13 mouse cellular contexts compared by ENCODE assay signal in genomic region chr12:16876667-16877066, GRCm38 (mm10). TPM values are rescaled to one million over a fixed set of nuclear protein-coding genes. Genes with fewer than 3 reads are reported as not detected.
DNase-seq lines count a peak whose midpoint lies in the region; ATAC-seq and TF ChIP-seq lines count a peak whose summit lies in the region.
"Had no signal": no experiment of that assay in that cellular context is flagged by ENCODE, and none has a peak within 500 bp of the region (broad histone marks: within the 10 kb centered on the region; RNA-seq: fewer than 3 reads in every experiment).

No protein-coding gene starts in this region.

- H3K4me1 ChIP-seq in heart, postnatal 0 days (ENCODE audit: control insufficient read depth, insufficient read depth), result peaks cover 40% of the 10 kb centered on the region
- H3K4me1 ChIP-seq in lung, embryonic 16.5 days (replicated peaks; ENCODE audit: control insufficient read depth, insufficient read depth, low read length), result peaks cover 57% of the 10 kb centered on the region
- H3K4me1 ChIP-seq in intestine, embryonic 16.5 days (ENCODE audit: control insufficient read depth, insufficient read depth, low read length), result peaks cover 35% of the 10 kb centered on the region
- peaks cover 44% of the 10 kb centered on the region for H3K4me1 ChIP-seq in small intestine, adult 2 months (ENCODE audit: control insufficient read depth, insufficient read depth, insufficient read length, low read length)

- H3K4me2 ChIP-seq in heart, postnatal 0 days (ENCODE audit: low read depth, low read length), result no peak overlapping the region
- no peak overlapping the region for H3K4me2 ChIP-seq in lung, embryonic 16.5 days (ENCODE audit: low read depth, low read length)
- no peak overlapping the region for H3K4me2 ChIP-seq in intestine, embryonic 16.5 days (ENCODE audit: low read depth, low read length)
- H3K4me2 ChIP-seq: neural tube, embryonic 15.5 days had no signal

- no peak for TF ChIP-seq POLR2A in small intestine, adult 2 months (IDR thresholded peaks at IDR 0.05; ENCODE audit: low read depth, low read length)

- intact Hi-C loops in heart, postnatal 10 days (cut with DNase I), result no loop called here

- no peak for ATAC-seq in heart, postnatal 0 days (ENCODE audit: insufficient read depth, low read depth)
- ATAC-seq in lung, embryonic 16.5 days (ENCODE audit: low read depth), result no peak
- ATAC-seq in intestine, embryonic 16.5 days, result no peak
- ATAC-seq: CD4-positive, CD25-positive, alpha-beta regulatory T cell, adult 4 months had no signal

- no peak for DNase-seq in heart, postnatal 0 days (ENCODE audit: low spot score)
- DNase-seq in heart, postnatal 10 days, result no peak
- DNase-seq in lung, postnatal 4 days, result no peak
- no peak for DNase-seq in urinary bladder, adult 18-20 months (ENCODE audit: low spot score in 2 of 2)
- no peak for DNase-seq in ovary, postnatal 36 days (ENCODE audit: low spot score)
- DNase-seq: kidney, adult 8-10 months had no signal

- TF ChIP-seq CTCF in heart, postnatal 0 days (IDR thresholded peaks at IDR 0.05; ENCODE audit: low read depth), result no peak
- TF ChIP-seq CTCF in small intestine, adult 2 months (IDR thresholded peaks at IDR 0.05; ENCODE audit: extremely low read depth, insufficient read length, insufficient replicate concordance, low read depth, low read length), result no peak

- H3K4me3 ChIP-seq in heart, postnatal 0 days (ENCODE audit: low read depth, low read length), result no peak overlapping the region
- no peak overlapping the region for H3K4me3 ChIP-seq in lung, embryonic 16.5 days (ENCODE audit: low read length)
- H3K4me3 ChIP-seq in intestine, embryonic 16.5 days (ENCODE audit: low read length), result no peak overlapping the region
- H3K4me3 ChIP-seq in small intestine, adult 2 months (ENCODE audit: low read depth, low read length), result no peak overlapping the region
- H3K4me3 ChIP-seq: erythroblast, embryonic 14.5 days; neural tube, embryonic 15.5 days had no signal

- peak overlapping the region; percentile 61; the same call in 1 of the 2 replicates for H3K27ac ChIP-seq in heart, postnatal 0 days (ENCODE audit: low read depth)
- peak overlapping the region; percentile 62 for H3K27ac ChIP-seq in lung, embryonic 16.5 days (ENCODE audit: low read length)
- H3K27ac ChIP-seq in intestine, embryonic 16.5 days (ENCODE audit: low read length), result peak overlapping the region; percentile 52; the same call in 1 of the 2 replicates
- H3K27ac ChIP-seq in small intestine, adult 2 months (ENCODE audit: insufficient read depth, low read depth, low read length), result peak overlapping the region; percentile 82
- H3K27ac ChIP-seq: liver, embryonic 14.5 days; neural tube, embryonic 15.5 days had no signal

- 54% methylated on average over 3 of the region's 3 CpGs for WGBS in heart, postnatal 0 days
- 43% methylated on average over 3 of the region's 3 CpGs for WGBS in lung, embryonic 16.5 days
- WGBS in intestine, embryonic 16.5 days, result 45% methylated on average over 3 of the region's 3 CpGs
- WGBS in small intestine, adult 2 months, result 27% methylated on average over 3 of the region's 3 CpGs

- no peak for TF ChIP-seq EP300 in heart, postnatal 0 days (IDR thresholded peaks at IDR 0.05; ENCODE audit: low read depth)

- H3K27me3 ChIP-seq in heart, postnatal 0 days (ENCODE audit: control insufficient read depth, insufficient read depth, low read length), result no peaks in the 10 kb centered on the region
- no peaks in the 10 kb centered on the region for H3K27me3 ChIP-seq in lung, embryonic 16.5 days (ENCODE audit: control insufficient read depth, insufficient read depth, low read depth, low read length)
- no peaks in the 10 kb centered on the region for H3K27me3 ChIP-seq in intestine, embryonic 16.5 days (replicated peaks; ENCODE audit: control insufficient read depth, insufficient read depth, low read length)
- H3K27me3 ChIP-seq in small intestine, adult 2 months (ENCODE audit: control insufficient read depth, insufficient read depth, low read length), result no peaks in the 10 kb centered on the region
- H3K27me3 ChIP-seq: neural tube, embryonic 15.5 days had no signal

- H3K36me3 ChIP-seq in heart, postnatal 0 days (replicated peaks; ENCODE audit: control insufficient read depth, insufficient read depth, low read length), result no peaks in the 10 kb centered on the region
- no peaks in the 10 kb centered on the region for H3K36me3 ChIP-seq in lung, embryonic 16.5 days (ENCODE audit: control insufficient read depth, insufficient read depth, low read length)
- no peaks in the 10 kb centered on the region for H3K36me3 ChIP-seq in intestine, embryonic 16.5 days (ENCODE audit: control insufficient read depth, insufficient read depth, low read length)
- H3K36me3 ChIP-seq in small intestine, adult 2 months (ENCODE audit: control insufficient read depth, insufficient read depth, low read length), result no peaks in the 10 kb centered on the region
- H3K36me3 ChIP-seq: neural tube, embryonic 15.5 days had no signal

- no peak overlapping the region for H3K9ac ChIP-seq in heart, postnatal 0 days (replicated peaks; ENCODE audit: low read depth, low read length)
- H3K9ac ChIP-seq in lung, embryonic 16.5 days (ENCODE audit: low read length), result peak overlapping the region; percentile 29; the same call in 1 of the 2 replicates
- no peak overlapping the region for H3K9ac ChIP-seq in intestine, embryonic 16.5 days (ENCODE audit: low read depth, low read length)
- H3K9ac ChIP-seq: liver, embryonic 14.5 days; neural tube, embryonic 15.5 days had no signal

- no peaks in the 10 kb centered on the region for H3K9me3 ChIP-seq in heart, postnatal 0 days (replicated peaks; ENCODE audit: control insufficient read depth, low read length)
- no peaks in the 10 kb centered on the region for H3K9me3 ChIP-seq in lung, embryonic 16.5 days (ENCODE audit: control insufficient read depth, low read length)
- no peaks in the 10 kb centered on the region for H3K9me3 ChIP-seq in intestine, embryonic 16.5 days (ENCODE audit: control insufficient read depth, low read length)
- H3K9me3 ChIP-seq: neural tube, embryonic 15.5 days had no signal

RNA-seq across cellular contexts. Expression of gene Rock2, which starts 18.0 kb away (rescaled TPM):
- 49.2 and 50.6 TPM in 2 replicates for total RNA-seq in heart, postnatal 0 days (2014; rRNA removed; ENCODE audit: low replicate concordance)
- polyA plus RNA-seq in heart, postnatal 0 days (2015; fragmentation: Nextera tagmentation; extraction: Ambion mirVana), result 22.8 and 24.6 TPM in 2 replicates
- 10 to 100 TPM; 90.0 to 93.5 TPM for total RNA-seq in heart, postnatal 10 days (2021)
- 15.3 and 15.7 TPM in 2 replicates for polyA plus RNA-seq in lung, embryonic 16.5 days (2015; fragmentation: Nextera tagmentation; extraction: Ambion mirVana)
- 10.9 TPM in 2 replicates for polyA plus RNA-seq in intestine, embryonic 16.5 days (2015; fragmentation: Nextera tagmentation; extraction: Ambion mirVana)
- 1.1 and 3.6 TPM in 2 replicates for polyA plus RNA-seq in small intestine, adult 2 months (2012; rRNA removed)
